Comparison of ENCODE assay signal across 25 mouse cellular contexts in genomic region chr6:37055634-37056033, GRCm38 (mm10).
A peak's percentile ranks its signal among the peaks of the same experiment; 100 is the strongest.
DNase-seq lines count a peak whose midpoint lies in the region; ATAC-seq and TF ChIP-seq lines count a peak whose summit lies in the region.
"Had no signal": no experiment of that assay in that cellular context is flagged by ENCODE, and none has a peak within 500 bp of the region (broad histone marks: within the 10 kb centered on the region; RNA-seq: fewer than 3 reads in every experiment).

No protein-coding gene starts in this region.

- WGBS in hindbrain, embryonic 16.5 days, result 86% methylated on average over 3 of the region's 3 CpGs
- 77% methylated on average over 3 of the region's 3 CpGs for WGBS in hindbrain, postnatal 0 days
- WGBS in midbrain, embryonic 16.5 days, result 77% methylated on average over 3 of the region's 3 CpGs
- 85% methylated on average over 3 of the region's 3 CpGs for WGBS in midbrain, embryonic 10.5 days

- no peak overlapping the region for H3K27ac ChIP-seq in hindbrain, embryonic 16.5 days (ENCODE audit: low read depth, low read length)
- no peak overlapping the region for H3K27ac ChIP-seq in hindbrain, postnatal 0 days
- no peak overlapping the region for H3K27ac ChIP-seq in midbrain, embryonic 16.5 days (ENCODE audit: low read length)
- no peak overlapping the region for H3K27ac ChIP-seq in midbrain, embryonic 10.5 days (replicated peaks)
- H3K27ac ChIP-seq: embryonic facial prominence, embryonic 12.5 days; embryonic facial prominence, embryonic 15.5 days; gastrocnemius, adult 2 months; heart, embryonic 13.5 days; hindbrain, embryonic 10.5 days; hindbrain, embryonic 13.5 days had no signal

- ATAC-seq in hindbrain, embryonic 16.5 days, result 0 out of 2 replicates have a peak, but pooled peaks have one; percentile 14
- no peak for ATAC-seq in hindbrain, postnatal 0 days
- ATAC-seq in midbrain, embryonic 16.5 days, result 0 out of 2 replicates have a peak, but pooled peaks have one; percentile 20
- ATAC-seq in monocyte, adult 5-6 weeks (replicated peaks; ENCODE audit: insufficient number of reproducible peaks, low FRiP score, low TSS enrichment, poor library complexity, severe bottlenecking), result no peak
- ATAC-seq: forebrain, embryonic 14.5 days; forebrain, postnatal 0 days; Patski had no signal

- no peaks in the 10 kb centered on the region for H3K9me3 ChIP-seq in hindbrain, embryonic 16.5 days (ENCODE audit: control insufficient read depth, low read length)
- no peaks in the 10 kb centered on the region for H3K9me3 ChIP-seq in hindbrain, postnatal 0 days (ENCODE audit: low read length)
- no peaks in the 10 kb centered on the region for H3K9me3 ChIP-seq in midbrain, embryonic 16.5 days (replicated peaks; ENCODE audit: control insufficient read depth, low read length, poor library complexity, severe bottlenecking)
- no peaks in the 10 kb centered on the region for H3K9me3 ChIP-seq in midbrain, embryonic 10.5 days (replicated peaks)
- H3K9me3 ChIP-seq: embryonic facial prominence, embryonic 12.5 days; embryonic facial prominence, embryonic 15.5 days; heart, embryonic 13.5 days; hindbrain, embryonic 10.5 days; hindbrain, embryonic 13.5 days had no signal

- no peak for DNase-seq in hindbrain, postnatal 0 days (ENCODE audit: low spot score)
- DNase-seq in midbrain, embryonic 10.5 days (ENCODE audit: low spot score), result no peak
- peak; percentile 24 for DNase-seq in adipocyte (ENCODE audit: low spot score)
- DNase-seq: adrenal gland, adult 2 months; adrenal gland, postnatal 14 days; cerebellum, adult 11 months; cerebellum, adult 2 months; cerebellum, adult 9-11 months; cerebellum, postnatal 25 days; forebrain, postnatal 0 days; gastrocnemius, adult 2 months; gastrocnemius, postnatal 14 days; heart, adult 18-20 months; heart, postnatal 36 days had no signal

- peaks cover 3% of the 10 kb centered on the region for H3K4me1 ChIP-seq in hindbrain, embryonic 16.5 days (ENCODE audit: control insufficient read depth, insufficient read depth, low read depth, low read length)
- H3K4me1 ChIP-seq in hindbrain, postnatal 0 days (ENCODE audit: insufficient read depth, low read length), result no peaks in the 10 kb centered on the region
- no peaks in the 10 kb centered on the region for H3K4me1 ChIP-seq in midbrain, embryonic 16.5 days (ENCODE audit: control insufficient read depth, insufficient read depth, low read length)
- H3K4me1 ChIP-seq in midbrain, embryonic 10.5 days, result no peaks in the 10 kb centered on the region
- H3K4me1 ChIP-seq: embryonic facial prominence, embryonic 12.5 days; hindbrain, embryonic 10.5 days had no signal

- TF ChIP-seq CTCF in hindbrain, postnatal 0 days (IDR thresholded peaks at IDR 0.05; ENCODE audit: low read depth), result no peak

- no peak overlapping the region for H3K4me3 ChIP-seq in hindbrain, embryonic 16.5 days (ENCODE audit: low read length)
- no peak overlapping the region for H3K4me3 ChIP-seq in hindbrain, postnatal 0 days (ENCODE audit: low read length)
- no peak overlapping the region for H3K4me3 ChIP-seq in midbrain, embryonic 16.5 days (ENCODE audit: low read depth, low read length)
- no peak overlapping the region for H3K4me3 ChIP-seq in midbrain, embryonic 10.5 days
- H3K4me3 ChIP-seq: embryonic facial prominence, embryonic 12.5 days; embryonic facial prominence, embryonic 15.5 days; gastrocnemius, adult 2 months; heart, embryonic 13.5 days; hindbrain, embryonic 10.5 days; hindbrain, embryonic 13.5 days had no signal

- H3K36me3 ChIP-seq in hindbrain, embryonic 16.5 days (ENCODE audit: control insufficient read depth, insufficient read depth, low read length), result no peaks in the 10 kb centered on the region
- 0 out of 2 replicates have a peak, but pooled peaks cover 3% of the 10 kb centered on the region for H3K36me3 ChIP-seq in hindbrain, postnatal 0 days (ENCODE audit: insufficient read depth, low read length)
- H3K36me3 ChIP-seq in midbrain, embryonic 16.5 days (ENCODE audit: control insufficient read depth, insufficient read depth, low read length), result no peaks in the 10 kb centered on the region
- no peaks in the 10 kb centered on the region for H3K36me3 ChIP-seq in midbrain, embryonic 10.5 days
- H3K36me3 ChIP-seq: embryonic facial prominence, embryonic 12.5 days; embryonic facial prominence, embryonic 15.5 days; G1E; heart, embryonic 13.5 days; hindbrain, embryonic 10.5 days had no signal

- H3K4me2 ChIP-seq in hindbrain, embryonic 16.5 days (ENCODE audit: low read length), result no peak overlapping the region
- H3K4me2 ChIP-seq in hindbrain, postnatal 0 days (ENCODE audit: low read depth, low read length), result no peak overlapping the region
- no peak overlapping the region for H3K4me2 ChIP-seq in midbrain, embryonic 16.5 days (ENCODE audit: low read length)
- H3K4me2 ChIP-seq: embryonic facial prominence, embryonic 12.5 days; embryonic facial prominence, embryonic 15.5 days; heart, embryonic 13.5 days; hindbrain, embryonic 13.5 days had no signal

- no peaks in the 10 kb centered on the region for H3K27me3 ChIP-seq in hindbrain, embryonic 16.5 days (replicated peaks; ENCODE audit: control insufficient read depth, insufficient read depth, low read length)
- no peaks in the 10 kb centered on the region for H3K27me3 ChIP-seq in hindbrain, postnatal 0 days (ENCODE audit: insufficient read depth, low read length)
- no peaks in the 10 kb centered on the region for H3K27me3 ChIP-seq in midbrain, embryonic 16.5 days (ENCODE audit: control insufficient read depth, insufficient read depth, low read depth, low read length)
- H3K27me3 ChIP-seq in midbrain, embryonic 10.5 days (ENCODE audit: low read depth, poor library complexity, severe bottlenecking), result no peaks in the 10 kb centered on the region
- H3K27me3 ChIP-seq: embryonic facial prominence, embryonic 12.5 days; embryonic facial prominence, embryonic 15.5 days; heart, embryonic 13.5 days; hindbrain, embryonic 13.5 days had no signal

- H3K9ac ChIP-seq in hindbrain, embryonic 16.5 days (ENCODE audit: low read depth, low read length), result no peak overlapping the region
- no peak overlapping the region for H3K9ac ChIP-seq in hindbrain, postnatal 0 days (replicated peaks; ENCODE audit: low read length)
- no peak overlapping the region for H3K9ac ChIP-seq in midbrain, embryonic 16.5 days (ENCODE audit: low read depth, low read length)
- H3K9ac ChIP-seq: embryonic facial prominence, embryonic 12.5 days; embryonic facial prominence, embryonic 15.5 days; forebrain, postnatal 0 days; heart, embryonic 13.5 days; hindbrain, embryonic 13.5 days had no signal

Comparison
In these comparisons a context has a peak if more than half of its experiments do, and no peak if none do; other contexts are left out.
1. ATAC-seq: peak in hindbrain, embryonic 16.5 days (single experiment) and midbrain, embryonic 16.5 days (single experiment); none in hindbrain, postnatal 0 days (single experiment) and monocyte, adult 5-6 weeks (single experiment).